Mouse (Mus musculus): ENCODE data around the gene Mdga2.

DNA sequence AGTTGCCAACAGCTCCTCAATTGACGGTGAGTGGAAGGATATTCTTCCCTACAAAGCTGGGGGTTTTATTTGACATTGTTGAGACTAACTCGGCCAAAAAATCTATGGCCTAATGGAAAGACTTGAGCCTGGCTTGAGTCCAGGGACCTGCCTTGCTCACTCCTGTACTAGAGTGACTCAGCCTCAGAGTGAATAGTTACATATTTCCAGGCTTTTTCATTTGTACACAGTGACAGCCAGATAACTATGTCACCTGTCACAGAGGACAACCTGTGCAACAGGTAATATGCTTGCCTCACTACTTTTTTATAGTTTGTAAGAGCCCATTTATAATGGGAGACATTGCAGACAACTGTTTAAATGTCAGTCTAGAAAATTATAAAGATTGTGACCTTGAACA lies 94.9 kb downstream of the Mdga2 start:
- TF ChIP-seq USF1 (IDR thresholded peaks at IDR 0.05; ENCODE audit: low read depth, low read length) (no peak), MXI1 (IDR thresholded peaks at IDR 0.05; ENCODE audit: low read depth, low read length) (no peak), EP300 (IDR thresholded peaks at IDR 0.05; ENCODE audit: low read depth in 1 of 2, low read length in 2 of 2) (no peak), POLR2A (IDR thresholded peaks at IDR 0.05; ENCODE audit: control insufficient read depth in 1 of 2, insufficient read depth in 1 of 2, low read depth in 1 of 2, low read length in 2 of 2, poor library complexity in 1 of 2) (no peak)
